Mouse (Mus musculus) spleen, adult 12 weeks (tissue): ENCODE data around the gene Zfp935.
"Not testable (repeated sequence)": the region's sequence is repeated elsewhere in the genome, so short reads cannot be mapped to it uniquely, and the experiment has no call there.

Experiments
- DNase-seq: peaks from one replicate; pipeline ENCODE4 v3.0.0; 2022; ENCODE audit warnings: low spot score

Gene Zfp935

DNA sequence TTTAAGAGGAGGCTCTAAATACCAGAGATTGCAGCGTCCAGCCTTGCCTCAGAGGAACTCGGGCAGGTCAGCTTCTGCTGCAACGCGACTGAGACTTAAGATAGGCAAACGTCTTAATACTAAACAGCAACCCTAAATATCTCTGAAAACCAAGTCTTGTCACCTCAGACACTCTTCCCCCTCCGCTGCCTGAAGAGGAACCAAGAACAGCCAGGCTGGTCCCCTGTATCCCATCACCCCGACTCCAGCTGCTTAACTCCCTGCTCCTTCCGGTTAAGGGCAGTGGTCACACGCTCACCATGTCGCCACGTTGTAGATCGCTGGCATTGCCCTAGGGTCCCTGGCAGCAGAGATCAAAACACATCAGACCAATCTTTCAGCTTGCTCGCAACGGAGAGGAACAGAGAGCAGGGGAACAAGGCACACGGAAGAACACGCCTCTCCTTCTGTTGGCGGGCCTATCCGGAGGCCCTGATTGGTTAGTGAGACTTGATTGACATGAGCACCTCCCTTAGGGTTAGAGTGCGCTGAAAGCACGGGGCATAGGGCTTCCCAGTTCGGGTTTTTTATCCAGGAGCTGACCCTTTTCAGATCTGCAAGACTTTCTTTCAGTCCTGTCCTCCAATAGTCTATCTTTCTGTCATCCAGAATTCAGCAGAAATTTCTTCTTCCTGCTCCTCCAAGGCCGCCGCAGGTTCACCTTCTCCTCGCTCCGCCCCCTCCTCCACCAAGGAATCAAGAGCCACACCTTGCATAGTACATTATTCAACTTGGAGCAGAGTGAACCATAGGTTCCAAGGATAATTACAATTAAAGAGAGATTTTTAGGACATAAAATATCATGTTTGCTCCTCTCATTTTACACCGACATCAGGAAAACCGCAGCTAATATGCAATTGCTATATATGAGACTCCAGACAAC lies at the start of gene Zfp935:
Zfp935 (minus strand) TSS at position 323 of the 922 bp plus-strand sequence.
- peak; percentile 47 for DNase-seq

DNA sequence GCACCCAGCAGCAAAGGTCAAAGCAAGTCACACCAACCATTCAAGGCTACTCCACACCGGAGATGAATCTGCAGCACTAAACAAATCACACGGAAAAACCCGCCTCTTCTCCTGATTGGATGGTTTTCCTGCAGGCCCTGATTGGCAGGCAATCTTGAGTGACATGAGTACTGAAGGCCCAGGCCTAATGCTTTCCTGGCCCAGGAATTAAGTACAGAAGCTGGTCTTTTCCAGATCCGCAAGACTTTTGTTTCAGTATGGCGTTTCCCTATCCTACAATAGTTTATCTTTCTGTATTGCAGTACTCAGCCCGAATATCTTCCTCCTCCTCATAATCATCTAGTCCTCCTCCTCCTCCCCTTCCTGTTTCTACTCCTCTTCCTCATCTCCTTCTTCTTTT lies 12.8 kb upstream of the Zfp935 start, which contains the start of gene Zfp934:
Zfp934 (minus strand) TSS at position 101 of the 400 bp plus-strand sequence.
- not testable (repeated sequence) for DNase-seq

DNA sequence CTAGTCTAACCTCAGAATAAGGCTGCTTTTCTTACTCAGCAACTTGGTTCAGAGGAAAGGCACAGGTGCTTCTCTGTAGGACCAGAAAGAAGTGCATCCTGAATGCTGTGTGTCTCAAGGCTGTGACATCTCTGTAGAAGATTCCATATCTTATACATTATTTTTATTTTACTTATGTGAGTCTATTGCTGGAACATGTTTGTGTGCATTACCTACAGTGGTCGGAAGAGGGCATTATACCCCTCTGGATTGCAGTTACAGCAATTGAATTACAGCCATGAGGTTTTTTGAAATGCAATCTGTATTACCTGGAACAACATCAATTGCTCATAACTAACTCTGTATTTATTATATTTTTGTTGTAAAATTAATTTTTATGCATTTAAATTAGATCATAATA lies 3.4 kb upstream of the Zfp935 start:
- DNase-seq: peak; percentile 2

DNA sequence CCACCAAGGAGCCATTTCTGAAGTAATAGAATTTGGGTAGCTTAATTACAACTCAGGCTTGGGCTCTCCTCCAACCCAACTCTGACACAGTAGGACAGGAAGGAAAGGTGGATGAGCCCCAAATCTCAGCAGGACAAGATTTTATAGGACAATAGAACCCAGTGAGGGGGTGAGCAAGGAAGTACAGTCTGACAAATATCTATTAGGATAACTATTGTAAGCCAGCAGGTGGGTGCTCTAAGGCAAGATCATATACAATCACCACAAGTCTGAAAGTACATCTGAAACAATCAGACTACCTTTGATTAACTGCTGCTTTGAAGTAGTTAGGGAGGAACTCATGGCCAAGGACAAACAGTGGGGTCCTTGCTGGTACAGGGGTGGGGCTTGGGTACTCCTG lies 28.2 kb downstream of the Zfp935 start:
- DNase-seq: not testable (repeated sequence)

DNA sequence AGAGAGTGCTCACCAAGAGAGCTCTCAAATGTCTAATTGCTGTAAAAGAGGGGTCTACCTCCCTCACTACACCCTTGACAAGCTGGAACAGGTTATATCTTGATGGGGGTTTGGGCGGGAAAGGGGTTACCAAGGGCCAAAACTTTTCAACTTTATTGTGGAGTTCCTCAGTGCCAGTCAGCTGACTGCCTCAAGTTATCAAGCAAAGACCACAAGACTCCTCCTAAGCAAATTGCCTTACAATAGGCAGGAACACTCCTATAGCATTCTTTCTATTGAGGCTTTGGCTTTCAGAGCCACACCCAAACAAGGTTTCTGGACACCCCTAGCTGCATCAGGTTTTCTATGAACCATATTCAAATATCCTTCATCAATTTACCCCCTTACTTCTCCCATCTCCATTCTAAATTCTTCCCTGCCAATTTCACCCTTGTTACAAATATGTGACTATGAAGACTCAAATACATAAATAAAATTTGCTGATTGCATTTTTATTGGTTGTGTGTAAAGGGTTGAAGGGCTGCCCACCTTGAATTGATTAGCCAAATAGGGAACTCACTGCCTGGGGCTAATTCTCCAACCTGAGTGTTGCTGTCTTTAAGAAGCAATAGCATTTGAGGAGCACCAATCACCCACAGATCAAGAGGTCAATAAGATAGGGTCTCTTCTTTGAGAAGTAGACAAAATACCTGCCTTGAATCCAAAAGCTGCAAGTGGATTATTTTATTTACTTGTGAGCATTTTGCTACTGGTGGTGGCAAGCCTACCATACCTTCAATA lies 47.5 kb downstream of the Zfp935 start:
- DNase-seq: not testable (repeated sequence)

DNA sequence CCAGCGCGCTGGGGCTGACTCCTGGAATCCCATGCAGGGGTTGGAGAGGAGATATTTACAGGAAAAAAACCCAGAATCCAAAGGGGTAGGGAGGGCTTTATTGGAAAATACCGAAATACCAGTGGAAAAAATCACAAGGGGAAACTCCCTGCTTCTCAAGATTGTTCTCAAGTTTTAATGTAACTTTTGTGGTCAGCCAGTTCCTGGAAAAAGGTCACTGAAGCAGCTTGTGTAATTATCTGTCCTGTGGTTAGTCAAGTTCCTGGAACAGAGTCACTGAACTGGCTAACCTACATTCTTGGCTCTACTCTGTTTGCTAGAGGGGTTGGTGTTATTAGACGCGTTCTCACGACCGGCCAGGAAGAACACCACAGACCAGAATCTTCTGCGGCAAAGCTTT lies 85.7 kb downstream of the Zfp935 start:
- not testable (repeated sequence) for DNase-seq

DNA sequence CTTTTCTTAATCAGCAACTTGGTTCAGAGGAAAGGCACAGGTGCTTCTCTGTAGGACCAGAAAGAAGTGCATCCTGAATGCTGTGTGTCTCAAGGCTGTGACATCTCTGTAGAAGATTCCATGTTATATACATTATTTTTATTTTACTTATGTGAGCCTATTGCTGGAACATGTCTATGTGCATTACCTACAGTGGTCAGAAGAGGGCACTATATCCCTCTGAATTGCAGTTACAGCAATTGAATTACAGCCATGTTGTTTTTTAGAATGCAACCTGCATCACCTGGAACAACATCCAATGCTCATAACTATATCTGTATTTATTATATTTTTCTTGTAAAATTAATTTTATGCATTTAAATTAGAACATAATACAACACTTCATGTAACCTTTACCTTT lies 88.4 kb downstream of the Zfp935 start:
- DNase-seq: not testable (repeated sequence)

DNA sequence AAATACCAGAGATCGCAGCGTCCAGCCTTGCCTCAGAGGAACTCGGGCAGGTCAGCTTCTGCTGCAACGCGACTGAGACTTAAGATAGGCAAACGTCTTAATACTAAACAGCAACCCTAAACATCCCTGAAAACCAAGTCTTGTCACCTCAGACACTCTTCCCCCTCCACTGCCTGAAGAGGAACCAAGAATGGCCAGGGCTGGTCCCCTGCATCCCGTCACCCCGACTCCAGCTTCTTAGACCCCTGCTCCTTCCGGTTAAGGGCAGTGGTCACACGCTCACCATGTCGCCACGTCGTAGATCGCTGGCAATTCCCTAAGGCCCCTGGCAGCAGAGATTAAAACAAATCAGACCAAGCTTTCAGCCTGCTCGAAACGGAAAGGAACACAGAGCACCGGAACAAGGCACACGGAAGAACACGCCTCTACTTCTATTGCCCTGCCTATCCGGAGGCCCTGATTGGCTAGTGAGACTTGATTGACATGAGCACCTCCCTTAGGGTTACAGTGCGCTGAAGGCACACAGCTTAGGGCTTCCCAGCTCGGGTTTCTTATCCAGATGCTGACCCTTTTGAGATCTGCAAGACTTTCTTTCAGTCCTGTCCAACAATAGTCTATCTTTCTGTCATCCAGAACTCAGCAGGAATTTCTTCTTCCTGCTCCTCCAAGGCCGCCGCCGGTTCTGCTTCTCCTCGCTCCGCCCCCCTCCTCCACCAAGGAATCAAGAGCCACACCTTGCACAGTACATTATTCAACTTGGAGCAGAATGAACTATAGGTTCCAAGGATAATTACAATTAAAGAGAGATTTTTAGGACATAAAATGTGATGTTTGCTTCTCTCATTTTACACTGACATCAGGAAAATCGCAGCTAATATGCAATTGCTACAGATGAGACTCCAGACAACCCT lies 91.6 kb downstream of the Zfp935 start, which contains the start of gene Gm49359:
Gm49359 (minus strand) TSS at position 409 of the 911 bp plus-strand sequence.
- peak; percentile 70 for DNase-seq
